Mouse (Mus musculus): ENCODE results near the gene 4932438H23Rik.

DNA sequence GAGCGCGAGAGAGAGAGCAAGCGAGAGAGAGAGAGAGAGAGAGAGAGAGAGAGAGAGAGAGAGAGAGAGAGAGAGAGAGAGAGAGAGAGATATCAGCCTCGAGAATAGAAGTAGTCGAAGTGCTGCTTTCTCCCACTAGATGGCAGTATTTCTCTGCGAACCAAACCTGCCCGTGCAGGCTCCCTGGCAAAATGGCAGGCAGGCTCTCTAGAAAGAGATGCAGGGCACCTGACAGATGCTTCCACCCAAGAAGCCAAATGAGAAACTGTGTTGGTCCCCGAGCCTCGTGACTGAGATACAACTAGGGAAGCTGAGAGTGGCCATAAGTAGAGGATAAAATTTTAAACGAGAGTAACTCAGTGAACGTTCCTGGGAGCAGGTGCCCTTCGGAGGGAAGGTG lies 13.4 kb downstream of the 4932438H23Rik start:
- TF ChIP-seq CTCF (IDR thresholded peaks at IDR 0.05; ENCODE audit: borderline replicate concordance, insufficient read depth, low read depth, low read length) (peak; percentile 87), POLR2A (IDR thresholded peaks at IDR 0.05; ENCODE audit: borderline replicate concordance, insufficient read depth, low read length) (no peak)
